Mouse (Mus musculus): ENCODE results near the gene Gipc2.

The Gipc2 gene

GRCm38 (mm10) chr3:152191791-152192237 lies 25.8 kb upstream of the Gipc2 start:
- in situ Hi-C loops (cut with MboI, MseI): no loop called here

- in situ Hi-C loops (cut with MboI, MseI): no loop called here
Measured at GRCm38 (mm10) chr3:152190679-152191477, 24.8 kb upstream of the Gipc2 start.

GRCm38 (mm10) chr3:152189306-152189705 lies 23.3 kb upstream of the Gipc2 start:
- in situ Hi-C loops (cut with MboI, MseI): no loop called here

- in situ Hi-C loops (cut with MboI, MseI): no loop called here
Measured at GRCm38 (mm10) chr3:152186106-152186505, 20.1 kb upstream of the Gipc2 start.

GRCm38 (mm10) chr3:152183522-152183921 lies 17.5 kb upstream of the Gipc2 start:
- in situ Hi-C loops (cut with MboI, MseI): no loop called here

GRCm38 (mm10) chr3:152180624-152181023 lies 14.6 kb upstream of the Gipc2 start:
- in situ Hi-C loops (cut with MboI, MseI): no loop called here

- in situ Hi-C loops (cut with MboI, MseI): no loop called here
Measured at GRCm38 (mm10) chr3:152179285-152179684, 13.3 kb upstream of the Gipc2 start.

- in situ Hi-C loops (cut with MboI, MseI): no loop called here
Measured at GRCm38 (mm10) chr3:152178816-152179215, 12.8 kb upstream of the Gipc2 start.

GRCm38 (mm10) chr3:152172322-152172935 lies 6.4 kb upstream of the Gipc2 start:
- in situ Hi-C loops (cut with MboI, MseI): no loop called here

GRCm38 (mm10) chr3:152171862-152172261 lies 5.8 kb upstream of the Gipc2 start:
- in situ Hi-C loops (cut with MboI, MseI): no loop called here

GRCm38 (mm10) chr3:152171236-152171635 lies 5.2 kb upstream of the Gipc2 start:
- in situ Hi-C loops (cut with MboI, MseI): no loop called here

- in situ Hi-C loops (cut with MboI, MseI): no loop called here
Measured at GRCm38 (mm10) chr3:152170407-152170806, 4.4 kb upstream of the Gipc2 start.

GRCm38 (mm10) chr3:152168007-152168406 lies 2.0 kb upstream of the Gipc2 start:
- in situ Hi-C loops (cut with MboI, MseI): no loop called here

- in situ Hi-C loops (cut with MboI, MseI): no loop called here
Measured at GRCm38 (mm10) chr3:152166699-152167451, 845 bp upstream of the Gipc2 start.

GRCm38 (mm10) chr3:152165351-152166098 lies 505 bp downstream of the Gipc2 start:
- in situ Hi-C loops (cut with MboI, MseI): no loop called here

- in situ Hi-C loops (cut with MboI, MseI): no loop called here
Measured at GRCm38 (mm10) chr3:152165014-152165350, 1.0 kb downstream of the Gipc2 start.

GRCm38 (mm10) chr3:152163320-152163719 lies 2.7 kb downstream of the Gipc2 start:
- in situ Hi-C loops (cut with MboI, MseI): no loop called here

- in situ Hi-C loops (cut with MboI, MseI): no loop called here
Measured at GRCm38 (mm10) chr3:152160607-152161006, 5.4 kb downstream of the Gipc2 start.

GRCm38 (mm10) chr3:152159321-152159720 lies 6.7 kb downstream of the Gipc2 start:
- in situ Hi-C loops (cut with MboI, MseI): no loop called here

GRCm38 (mm10) chr3:152158344-152159291 lies 7.4 kb downstream of the Gipc2 start:
- in situ Hi-C loops (cut with MboI, MseI): no loop called here
